Mouse (Mus musculus): ENCODE results near the gene Smad1.

- no peak for TF ChIP-seq CTCF (IDR thresholded peaks at IDR 0.05; ENCODE audit: low read depth)
- no peak for TF ChIP-seq EP300 (IDR thresholded peaks at IDR 0.05; ENCODE audit: low read depth)
Observed at GRCm38 (mm10) chr8:79393215-79393614, 6.1 kb downstream of the Smad1 start.
